Mouse (Mus musculus) hindbrain, embryonic 11.5 days (tissue): ENCODE measurements at regions not wholly inside any gene's neighbourhood (a gene's known extent, or its start where the extent isn't known, plus 50 kb on each side); places are given as distances from the start of the nearest gene placed in this dataset.

Source experiments
- ATAC-seq: fragments of 200-750 bp; cut with Nextera tagmentation; 2 replicates; pipeline ENCODE4 v1.8.0; 2017; ENCODE audit warnings: mild to moderate bottlenecking, moderate TSS enrichment, moderate library complexity; ENCODE audit not compliant: low FRiP score
- DNase-seq: peaks from one replicate; pipeline ENCODE4 v3.0.0-alpha.2; 2015; ENCODE audit warnings: low spot score
- H3K27ac ChIP-seq: fragments of 300-500 bp; sonication (generic); 2 replicates; pipeline ENCODE4 v1.5.1; 2014; ENCODE audit warnings: mild to moderate bottlenecking, low read depth, low read length
- H3K27me3 ChIP-seq: fragments of 300-500 bp; sonication (generic); 2 replicates; pipeline ENCODE4 v1.6.1; 2014; ENCODE audit warnings: mild to moderate bottlenecking, low read length, moderate library complexity, mixed read lengths; ENCODE audit not compliant: control insufficient read depth, insufficient read depth
- H3K36me3 ChIP-seq: fragments of 300-500 bp; sonication (generic); 2 replicates; pipeline ENCODE4 v1.6.1; 2014; ENCODE audit warnings: mild to moderate bottlenecking, low read length, moderate library complexity, mixed read lengths; ENCODE audit not compliant: control insufficient read depth, insufficient read depth
- H3K4me1 ChIP-seq: fragments of 300-500 bp; sonication (generic); replicated peaks from 2 replicates; pipeline ENCODE4 v1.6.1; 2014; ENCODE audit warnings: low read length, mixed read lengths; ENCODE audit not compliant: control insufficient read depth, insufficient read depth
- H3K4me2 ChIP-seq: fragments of 300-500 bp; sonication (generic); replicated peaks from 2 replicates; pipeline ENCODE4 v1.6.1; 2014; ENCODE audit warnings: mild to moderate bottlenecking, low read depth, low read length
- H3K4me3 ChIP-seq: fragments of 300-500 bp; sonication (generic); 2 replicates; pipeline ENCODE4 v1.5.1; 2014; ENCODE audit warnings: low read depth, low read length
- H3K9ac ChIP-seq: fragments of 300-500 bp; sonication (generic); 2 replicates; pipeline ENCODE4 v1.6.1; 2014; ENCODE audit warnings: low read depth, low read length
- H3K9me3 ChIP-seq: fragments of 300-500 bp; sonication (generic); 2 replicates; pipeline ENCODE4 v1.6.1; 2016; ENCODE audit warnings: low read length; ENCODE audit not compliant: control insufficient read depth
- WGBS: fragments of 180-500 bp; shearing (Covaris S2); extraction: QIAGEN DNeasy Blood & Tissue Kit; methylation state at CpG from one replicate; pipeline ENCODE4 v1.1.7; 2014; 5-methylcytosine and 5-hydroxymethylcytosine counted together

- Histone ChIP-seq H3K36me3 (no peaks in the 10 kb centered on the region), H3K27me3 (no peaks in the 10 kb centered on the region), H3K4me2 (no peak overlapping the region), H3K9me3 (no peaks in the 10 kb centered on the region), H3K4me3 (no peak overlapping the region), H3K9ac (no peak overlapping the region), H3K4me1 (no peaks in the 10 kb centered on the region), H3K27ac (no peak overlapping the region)
- ATAC-seq (no peak), DNase-seq (no peak)
- 89% methylated on average over 14 of the region's 14 CpGs for whole genome bisulfite sequencing
Observed at GRCm38 (mm10) chr10:95032760-95033716, 88.4 kb upstream of the Plxnc1 start.

- Histone ChIP-seq H3K27me3 (no peaks in the 10 kb centered on the region), H3K4me3 (no peak overlapping the region), H3K4me1 (no peaks in the 10 kb centered on the region), H3K27ac (no peak overlapping the region), H3K4me2 (no peak overlapping the region), H3K9me3 (no peaks in the 10 kb centered on the region), H3K36me3 (no peaks in the 10 kb centered on the region), H3K9ac (no peak overlapping the region)
- DNase-seq = no peak
- no peak for ATAC-seq
- WGBS = 91% methylated on average over 2 of the region's 2 CpGs
Observed at GRCm38 (mm10) chr10:95031371-95031770, 86.7 kb upstream of the Plxnc1 start.

GRCm38 (mm10) chr10:95030801-95031200 is 86.2 kb upstream of the Plxnc1 start:
- WGBS = 84% methylated on average over 5 of the region's 5 CpGs
- Histone ChIP-seq H3K27ac (no peak overlapping the region), H3K9ac (no peak overlapping the region), H3K4me1 (no peaks in the 10 kb centered on the region), H3K4me2 (no peak overlapping the region), H3K36me3 (no peaks in the 10 kb centered on the region), H3K9me3 (no peaks in the 10 kb centered on the region), H3K4me3 (no peak overlapping the region), H3K27me3 (no peaks in the 10 kb centered on the region)
- ATAC-seq (no peak), DNase-seq (no peak)

GRCm38 (mm10) chr10:95029554-95029953 is 84.9 kb upstream of the Plxnc1 start:
- no peaks in the 10 kb centered on the region; the same call in 1 of the 2 replicates for H3K4me1 ChIP-seq
- WGBS = 78% methylated on average over 3 of the region's 3 CpGs

GRCm38 (mm10) chr10:95025569-95026327 is 81.1 kb upstream of the Plxnc1 start:
- H3K9me3 ChIP-seq = no peaks in the 10 kb centered on the region
- H3K27me3 ChIP-seq = no peaks in the 10 kb centered on the region
- H3K36me3 ChIP-seq = no peaks in the 10 kb centered on the region
- no peak for DNase-seq
- no peak overlapping the region for H3K9ac ChIP-seq
- H3K4me1 ChIP-seq = no peaks in the 10 kb centered on the region; the same call in 1 of the 2 replicates
- 75% methylated on average over 12 of the region's 12 CpGs for WGBS
- ATAC-seq = no peak
- H3K27ac ChIP-seq = no peak overlapping the region
- H3K4me3 ChIP-seq = no peak overlapping the region
- H3K4me2 ChIP-seq = no peak overlapping the region

More at GRCm38 (mm10) chr10:95029554-95029953, 84.9 kb upstream of the Plxnc1 start:
- H3K9me3 ChIP-seq = no peaks in the 10 kb centered on the region
- DNase-seq (no peak), ATAC-seq (no peak)
- H3K27ac ChIP-seq = no peak overlapping the region
- no peak overlapping the region for H3K4me2 ChIP-seq
- no peak overlapping the region for H3K9ac ChIP-seq
- no peak overlapping the region for H3K4me3 ChIP-seq
- H3K27me3 ChIP-seq = no peaks in the 10 kb centered on the region
- no peaks in the 10 kb centered on the region for H3K36me3 ChIP-seq

- Histone ChIP-seq H3K27ac (no peak overlapping the region), H3K27me3 (no peaks in the 10 kb centered on the region), H3K4me3 (no peak overlapping the region), H3K9ac (no peak overlapping the region), H3K9me3 (no peaks in the 10 kb centered on the region), H3K4me1 (no peaks in the 10 kb centered on the region; the same call in 1 of the 2 replicates), H3K36me3 (no peaks in the 10 kb centered on the region), H3K4me2 (no peak overlapping the region)
- DNase-seq (no peak), ATAC-seq (no peak)
- 63% methylated on average over 1 of the region's 1 CpGs for WGBS
Observed at GRCm38 (mm10) chr10:95021209-95021608, 76.6 kb upstream of the Plxnc1 start.

- H3K27me3 ChIP-seq = no peaks in the 10 kb centered on the region
- no peak overlapping the region for H3K4me2 ChIP-seq
- H3K4me3 ChIP-seq = no peak overlapping the region
- no peaks in the 10 kb centered on the region for H3K9me3 ChIP-seq
- no peak overlapping the region for H3K27ac ChIP-seq
- WGBS = 95% methylated on average over 7 of the region's 7 CpGs
- no peaks in the 10 kb centered on the region; the same call in 1 of the 2 replicates for H3K4me1 ChIP-seq
- no peaks in the 10 kb centered on the region for H3K36me3 ChIP-seq
- no peak overlapping the region for H3K9ac ChIP-seq
- no peak for ATAC-seq
- no peak for DNase-seq
Observed at GRCm38 (mm10) chr10:95016896-95017295, 72.3 kb upstream of the Plxnc1 start.

GRCm38 (mm10) chr10:95015298-95015951 is 70.8 kb upstream of the Plxnc1 start:
- 87% methylated on average over 9 of the region's 9 CpGs for WGBS

More at GRCm38 (mm10) chr10:95015298-95015951, 70.8 kb upstream of the Plxnc1 start:
- no peak for DNase-seq
- Histone ChIP-seq H3K4me3 (no peak overlapping the region), H3K9ac (no peak overlapping the region), H3K4me2 (no peak overlapping the region), H3K4me1 (no peaks in the 10 kb centered on the region; the same call in 1 of the 2 replicates), H3K36me3 (no peaks in the 10 kb centered on the region), H3K9me3 (no peaks in the 10 kb centered on the region), H3K27ac (no peak overlapping the region), H3K27me3 (no peaks in the 10 kb centered on the region)
- no peak for ATAC-seq
